Mouse (Mus musculus): Measurements from ENCODE around the gene Plekhh3.

Gene Plekhh3

GRCm38 (mm10) chr11:101170811-101171610, at the start of gene Plekhh3:
Gene Plekhh3 (minus strand): TSS chr11:101171351.
- peak; percentile 85 for DNase-seq (ENCODE audit: low spot score)

- DNase-seq (ENCODE audit: low spot score): no peak
Observed at GRCm38 (mm10) chr11:101220853-101221252, 49.7 kb upstream of the Plekhh3 start.

- DNase-seq (ENCODE audit: low spot score): no peak
Observed at GRCm38 (mm10) chr11:101218436-101219055, 47.4 kb upstream of the Plekhh3 start.

- DNase-seq (ENCODE audit: low spot score): no peak
Observed at GRCm38 (mm10) chr11:101216936-101217335, 45.8 kb upstream of the Plekhh3 start.

GRCm38 (mm10) chr11:101211970-101212369, 40.8 kb upstream of the Plekhh3 start:
- peak; percentile 28 for DNase-seq (ENCODE audit: low spot score)

- DNase-seq (ENCODE audit: low spot score): no peak
Observed at GRCm38 (mm10) chr11:101200986-101201385, 29.8 kb upstream of the Plekhh3 start.

GRCm38 (mm10) chr11:101199555-101199954, 28.4 kb upstream of the Plekhh3 start:
- no peak for DNase-seq (ENCODE audit: low spot score)

- DNase-seq (ENCODE audit: low spot score): no peak
Observed at GRCm38 (mm10) chr11:101196175-101196574, 25.0 kb upstream of the Plekhh3 start.

GRCm38 (mm10) chr11:101195571-101195970, 24.4 kb upstream of the Plekhh3 start:
- DNase-seq (ENCODE audit: low spot score): no peak

- DNase-seq (ENCODE audit: low spot score): no peak
Observed at GRCm38 (mm10) chr11:101195101-101195500, 23.9 kb upstream of the Plekhh3 start.

GRCm38 (mm10) chr11:101194643-101195042, 23.5 kb upstream of the Plekhh3 start:
- DNase-seq (ENCODE audit: low spot score): no peak

GRCm38 (mm10) chr11:101194137-101194536, 23.0 kb upstream of the Plekhh3 start:
- DNase-seq (ENCODE audit: low spot score): no peak

- DNase-seq (ENCODE audit: low spot score): no peak
Observed at GRCm38 (mm10) chr11:101193076-101193475, 21.9 kb upstream of the Plekhh3 start.

GRCm38 (mm10) chr11:101192646-101193045, 21.5 kb upstream of the Plekhh3 start:
- no peak for DNase-seq (ENCODE audit: low spot score)

- DNase-seq (ENCODE audit: low spot score): no peak
Observed at GRCm38 (mm10) chr11:101191919-101192470, 20.8 kb upstream of the Plekhh3 start.

GRCm38 (mm10) chr11:101190913-101191907, 20.1 kb upstream of the Plekhh3 start:
- DNase-seq (ENCODE audit: low spot score): no peak

GRCm38 (mm10) chr11:101190181-101190912, 19.2 kb upstream of the Plekhh3 start:
- no peak for DNase-seq (ENCODE audit: low spot score)

GRCm38 (mm10) chr11:101189495-101190180, 18.5 kb upstream of the Plekhh3 start:
- DNase-seq (ENCODE audit: low spot score): no peak

GRCm38 (mm10) chr11:101188166-101188805, 17.1 kb upstream of the Plekhh3 start:
- DNase-seq (ENCODE audit: low spot score): no peak

- no peak for DNase-seq (ENCODE audit: low spot score)
Observed at GRCm38 (mm10) chr11:101187541-101187940, 16.4 kb upstream of the Plekhh3 start.
